ENCODE assay signal across 13 mouse cellular contexts in genomic region chr3:66004220-66004951, GRCm38 (mm10). TPM values are rescaled to one million over a fixed set of nuclear protein-coding genes. Genes with fewer than 3 reads are reported as not detected.
DNase-seq lines count a peak whose midpoint lies in the region; ATAC-seq and TF ChIP-seq lines count a peak whose summit lies in the region.
"Had no signal": no experiment of that assay in that cellular context is flagged by ENCODE, and none has a peak within 500 bp of the region (broad histone marks: within the 10 kb centered on the region; RNA-seq: fewer than 3 reads in every experiment).

No protein-coding gene starts in this region.

- H3K9ac ChIP-seq in intestine, postnatal 0 days (ENCODE audit: low read depth, low read length), result no peak overlapping the region
- no peak overlapping the region for H3K9ac ChIP-seq in intestine, embryonic 16.5 days (ENCODE audit: low read depth, low read length)
- H3K9ac ChIP-seq in embryonic facial prominence, embryonic 14.5 days (ENCODE audit: low read depth, low read length), result no peak overlapping the region
- H3K9ac ChIP-seq: heart, embryonic 15.5 days; limb, embryonic 15.5 days had no signal

- H3K4me2 ChIP-seq in intestine, postnatal 0 days (replicated peaks; ENCODE audit: low read depth), result no peak overlapping the region
- H3K4me2 ChIP-seq in intestine, embryonic 16.5 days (ENCODE audit: low read depth, low read length), result no peak overlapping the region
- no peak overlapping the region for H3K4me2 ChIP-seq in embryonic facial prominence, embryonic 14.5 days (ENCODE audit: low read depth, low read length)
- H3K4me2 ChIP-seq: heart, embryonic 15.5 days; limb, embryonic 15.5 days had no signal

- H3K4me1 ChIP-seq in intestine, postnatal 0 days (replicated peaks; ENCODE audit: control insufficient read depth, insufficient read depth, low read length), result no peaks in the 10 kb centered on the region
- no peaks in the 10 kb centered on the region for H3K4me1 ChIP-seq in intestine, embryonic 16.5 days (ENCODE audit: control insufficient read depth, insufficient read depth, low read length)
- no peaks in the 10 kb centered on the region for H3K4me1 ChIP-seq in embryonic facial prominence, embryonic 14.5 days (ENCODE audit: control insufficient read depth, insufficient read depth, low read length)
- H3K4me1 ChIP-seq in cerebellum, adult 2 months (ENCODE audit: control insufficient read depth, insufficient read depth, low read length), result no peaks in the 10 kb centered on the region
- H3K4me1 ChIP-seq: heart, embryonic 15.5 days; limb, embryonic 15.5 days had no signal

- no peak for TF ChIP-seq POLR2A in cerebellum, adult 2 months (IDR thresholded peaks at IDR 0.05; ENCODE audit: borderline replicate concordance, insufficient read depth, low read length)

- WGBS in intestine, postnatal 0 days, result 70% methylated on average over 7 of the region's 7 CpGs
- WGBS in intestine, embryonic 16.5 days, result 68% methylated on average over 7 of the region's 7 CpGs
- WGBS in embryonic facial prominence, embryonic 14.5 days, result 66% methylated on average over 7 of the region's 7 CpGs
- WGBS in cerebellum, adult 2 months, result 61% methylated on average over 7 of the region's 7 CpGs

- no peak overlapping the region for H3K4me3 ChIP-seq in intestine, postnatal 0 days (ENCODE audit: low read depth, low read length)
- H3K4me3 ChIP-seq in intestine, embryonic 16.5 days (ENCODE audit: low read length), result no peak overlapping the region
- H3K4me3 ChIP-seq in embryonic facial prominence, embryonic 14.5 days (ENCODE audit: low read depth, low read length), result no peak overlapping the region
- H3K4me3 ChIP-seq in cerebellum, adult 2 months (replicated peaks; ENCODE audit: insufficient read depth, low read depth, low read length), result no peak overlapping the region
- H3K4me3 ChIP-seq: heart, embryonic 15.5 days; limb, embryonic 15.5 days had no signal

- H3K27me3 ChIP-seq in intestine, postnatal 0 days (replicated peaks; ENCODE audit: control insufficient read depth, insufficient read depth, low read length), result no peaks in the 10 kb centered on the region
- no peaks in the 10 kb centered on the region for H3K27me3 ChIP-seq in intestine, embryonic 16.5 days (replicated peaks; ENCODE audit: control insufficient read depth, insufficient read depth, low read length)
- no peaks in the 10 kb centered on the region for H3K27me3 ChIP-seq in embryonic facial prominence, embryonic 14.5 days (replicated peaks; ENCODE audit: control insufficient read depth, insufficient read depth, low read length)
- no peaks in the 10 kb centered on the region for H3K27me3 ChIP-seq in cerebellum, adult 2 months (ENCODE audit: control insufficient read depth, insufficient read depth, low read length)
- H3K27me3 ChIP-seq: heart, embryonic 15.5 days; limb, embryonic 15.5 days had no signal

- H3K27ac ChIP-seq in intestine, postnatal 0 days (ENCODE audit: low read depth, low read length), result no peak overlapping the region
- no peak overlapping the region for H3K27ac ChIP-seq in intestine, embryonic 16.5 days (ENCODE audit: low read length)
- no peak overlapping the region for H3K27ac ChIP-seq in embryonic facial prominence, embryonic 14.5 days (replicated peaks; ENCODE audit: low read depth, low read length)
- H3K27ac ChIP-seq in cerebellum, adult 2 months (ENCODE audit: insufficient read depth, low read length), result no peak overlapping the region
- H3K27ac ChIP-seq: heart, embryonic 15.5 days; limb, embryonic 15.5 days; macrophage had no signal

- H3K36me3 ChIP-seq in intestine, postnatal 0 days (ENCODE audit: control insufficient read depth, insufficient read depth), result no peaks in the 10 kb centered on the region
- no peaks in the 10 kb centered on the region for H3K36me3 ChIP-seq in intestine, embryonic 16.5 days (ENCODE audit: control insufficient read depth, insufficient read depth, low read length)
- H3K36me3 ChIP-seq in embryonic facial prominence, embryonic 14.5 days (ENCODE audit: control insufficient read depth, insufficient read depth, low read length), result no peaks in the 10 kb centered on the region
- H3K36me3 ChIP-seq: heart, embryonic 15.5 days; limb, embryonic 15.5 days had no signal

- peak; percentile 51 for TF ChIP-seq CTCF in intestine, postnatal 0 days (IDR thresholded peaks at IDR 0.05; ENCODE audit: low read depth)
- no peak for TF ChIP-seq CTCF in cerebellum, adult 2 months (IDR thresholded peaks at IDR 0.05; ENCODE audit: borderline replicate concordance, insufficient read depth, low read depth, low read length)

- no peaks in the 10 kb centered on the region for H3K9me3 ChIP-seq in intestine, postnatal 0 days (ENCODE audit: control insufficient read depth)
- no peaks in the 10 kb centered on the region for H3K9me3 ChIP-seq in intestine, embryonic 16.5 days (ENCODE audit: control insufficient read depth, low read length)
- no peaks in the 10 kb centered on the region for H3K9me3 ChIP-seq in embryonic facial prominence, embryonic 14.5 days (ENCODE audit: control insufficient read depth, low read length)
- H3K9me3 ChIP-seq: heart, embryonic 15.5 days; limb, embryonic 15.5 days had no signal

- ATAC-seq in intestine, postnatal 0 days, result no peak
- no peak for ATAC-seq in intestine, embryonic 16.5 days
- ATAC-seq in embryonic facial prominence, embryonic 14.5 days (ENCODE audit: low read depth), result 0 out of 2 replicates have a peak, but pooled peaks have one; percentile 30

- peak; percentile 38 for DNase-seq in embryo, embryonic 10 days (ENCODE audit: low spot score)
- DNase-seq in embryo, embryonic 9.5 days (ENCODE audit: extremely low spot score), result no peak
- DNase-seq in A20 (ENCODE audit: low read depth, low spot score), result peak; percentile 42
- peak; percentile 62 for DNase-seq in embryonic facial prominence, embryonic 14.5 days (ENCODE audit: low spot score)
- no peak for DNase-seq in thymus, postnatal 36 days
- no peak for DNase-seq in cerebellum, adult 2 months
- DNase-seq: adrenal gland, postnatal 14 days; cerebellum, adult 11 months had no signal

RNA-seq across cellular contexts. Expression of gene Ccnl1, which starts 46.3 kb away (rescaled TPM):
- polyA plus RNA-seq in intestine, postnatal 0 days (2015; fragmentation: Nextera tagmentation; extraction: Ambion mirVana), result 47.6 and 52.8 TPM in 2 replicates
- polyA plus RNA-seq in intestine, embryonic 16.5 days (2015; fragmentation: Nextera tagmentation; extraction: Ambion mirVana), result 81.6 and 82.4 TPM in 2 replicates
- polyA plus RNA-seq in embryonic facial prominence, embryonic 14.5 days (2014; fragmentation: Nextera tagmentation; extraction: Ambion mirVana), result 101 and 105 TPM in 2 replicates
- 85.6 and 96.7 TPM in 2 replicates for polyA plus RNA-seq in cerebellum, adult 2 months (2012; rRNA removed)

Comparison
In these comparisons a context has a peak if more than half of its experiments do, and no peak if none do; other contexts are left out.
1. DNase-seq: peak in embryo, embryonic 10 days (single experiment), A20 (single experiment) and embryonic facial prominence, embryonic 14.5 days (single experiment); none in embryo, embryonic 9.5 days (single experiment), thymus, postnatal 36 days (0 of 2) and cerebellum, adult 2 months (0 of 2).